ENCODE assay signal across 23 mouse cellular contexts in the genomic region with DNA sequence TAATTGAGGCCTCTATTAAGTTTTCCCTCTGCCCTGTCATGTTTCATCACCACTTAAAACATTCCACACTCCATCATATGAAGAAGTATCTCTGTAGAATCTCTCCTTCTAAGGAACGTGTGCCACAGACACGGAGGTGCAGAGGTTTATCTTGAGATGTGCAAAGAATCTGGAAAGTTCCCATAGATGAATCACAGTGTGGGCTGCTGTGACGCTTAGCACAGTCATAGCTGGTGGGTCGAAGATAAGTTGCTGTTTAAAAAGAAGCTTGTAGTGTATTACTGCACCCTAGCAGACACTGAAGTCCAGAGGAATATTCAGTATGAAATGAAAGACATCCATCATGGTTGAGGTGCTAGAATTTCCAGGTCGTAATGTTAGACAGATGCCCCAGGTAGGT.
DNase-seq lines count a peak whose midpoint lies in the region; TF ChIP-seq lines count a peak whose summit lies in the region.
"Had no signal": no experiment of that assay in that cellular context is flagged by ENCODE, and none has a peak within 500 bp of the region (broad histone marks: within the 10 kb centered on the region; RNA-seq: fewer than 3 reads in every experiment).

No protein-coding gene starts in this region.

- H3K79me2 ChIP-seq in CH12.LX (replicated peaks; ENCODE audit: control insufficient read depth, extremely low read depth, insufficient read depth, poor library complexity, severe bottlenecking), result no peaks in the 10 kb centered on the region

- H3K27ac ChIP-seq in CH12.LX (ENCODE audit: insufficient read depth, low read depth), result no peak overlapping the region
- H3K27ac ChIP-seq: embryonic facial prominence, embryonic 10.5 days; forebrain, embryonic 13.5 days; gastrocnemius, adult 2 months; heart, embryonic 13.5 days; hindbrain, embryonic 15.5 days had no signal

- no peak for TF ChIP-seq RAD21 in CH12.LX (IDR thresholded peaks at IDR 0.05; ENCODE audit: low read depth, low read length)

- H3K9me3 ChIP-seq in CH12.LX (replicated peaks; ENCODE audit: low read length), result no peaks in the 10 kb centered on the region
- H3K9me3 ChIP-seq: embryonic facial prominence, embryonic 10.5 days; forebrain, embryonic 13.5 days; heart, embryonic 13.5 days; hindbrain, embryonic 15.5 days had no signal

- TF ChIP-seq CTCF in CH12.LX (conservative IDR thresholded peaks at IDR 0.05 in 1 of 2, IDR thresholded peaks at IDR 0.05 in 1 of 2; ENCODE audit: low read depth in 2 of 2, low read length in 2 of 2), result no peak

- no peak for TF ChIP-seq EP300 in CH12.LX (IDR thresholded peaks at IDR 0.05; ENCODE audit: low read length)

- in situ Hi-C loops in CH12.LX (cut with MboI; ENCODE audit: low pct_ligation_motif_present, low pct_unique_long_range_greater_than_20kb, low sequenced_read_pairs), result no loop called here

- H3K9ac ChIP-seq in CH12.LX (ENCODE audit: insufficient read depth, low read depth), result no peak overlapping the region
- H3K9ac ChIP-seq: forebrain, embryonic 13.5 days; forebrain, postnatal 0 days; heart, embryonic 13.5 days; hindbrain, embryonic 15.5 days had no signal

- no peak overlapping the region for H3K4me3 ChIP-seq in CH12.LX (replicated peaks in 1 of 3; ENCODE audit: low read depth in 2 of 3, low read length in 2 of 3, poor library complexity in 1 of 3)
- H3K4me3 ChIP-seq: embryonic facial prominence, embryonic 10.5 days; forebrain, embryonic 13.5 days; gastrocnemius, adult 2 months; heart, embryonic 13.5 days; hindbrain, embryonic 15.5 days had no signal

- peak; percentile 28 to 30 for DNase-seq in left cerebral cortex, adult 18-20 months (ENCODE audit: low spot score in 2 of 2)
- DNase-seq in left cerebral cortex, postnatal 10 days (ENCODE audit: extremely low spot score in 1 of 2, low spot score in 2 of 2), result no peak
- DNase-seq in CH12.LX (ENCODE audit: extremely low read depth), result no peak
- peak; percentile 81 for DNase-seq in brain, adult 2 months (ENCODE audit: low read depth, low spot score)
- DNase-seq in left cerebral cortex, postnatal 14 days (ENCODE audit: low spot score in 2 of 2), result peak; percentile 6 to 14
- no peak for DNase-seq in layer of hippocampus, adult 9-11 months
- DNase-seq in embryo, embryonic 10.5 days (ENCODE audit: low spot score), result no peak
- no peak for DNase-seq in gastrocnemius, postnatal 14 days
- DNase-seq: adrenal gland, adult 8-10 months; adrenal gland, postnatal 36 days; cerebellum, adult 11 months; cerebellum, adult 9-10 months; cerebellum, postnatal 25 days; forebrain, postnatal 0 days; gastrocnemius, adult 2 months; gastrocnemius, postnatal 36 days; heart, adult 11 months; heart, postnatal 36 days had no signal

- no peak for TF ChIP-seq POLR2A in CH12.LX (IDR thresholded peaks at IDR 0.05; ENCODE audit: low read depth, low read length)

- H3K36me3 ChIP-seq in CH12.LX (replicated peaks in 1 of 2; ENCODE audit: control insufficient read depth in 1 of 2, insufficient read depth in 1 of 2, low read length in 1 of 2), result no peaks in the 10 kb centered on the region
- H3K36me3 ChIP-seq: embryonic facial prominence, embryonic 10.5 days; G1E; heart, embryonic 13.5 days; hindbrain, embryonic 15.5 days had no signal

- no peaks in the 10 kb centered on the region for H3K27me3 ChIP-seq in CH12.LX (replicated peaks)
- H3K27me3 ChIP-seq: forebrain, embryonic 13.5 days; heart, embryonic 13.5 days; hindbrain, embryonic 15.5 days had no signal

- H3K4me2 ChIP-seq in CH12.LX (ENCODE audit: insufficient read depth, low read depth, poor library complexity, severe bottlenecking), result peak overlapping the region; percentile 3; the same call in 1 of the 2 replicates
- H3K4me2 ChIP-seq: forebrain, embryonic 13.5 days; heart, embryonic 13.5 days; hindbrain, embryonic 15.5 days had no signal

- dilution Hi-C loops in CH12.LX (cut with MboI; ENCODE audit: extremely low pct_ligation_motif_present, extremely low pct_unique_long_range_greater_than_20kb, low sequenced_read_pairs), result no loop called here

- intact Hi-C loops in left cerebral cortex, postnatal 10 days (cut with DNase I), result no loop called here
- intact Hi-C loops in left cerebral cortex, postnatal 14 days (cut with DNase I), result no loop called here
- intact Hi-C loops in gastrocnemius, postnatal 14 days (cut with DNase I; ENCODE audit: low total_unique reads), result no loop called here

- H3K4me1 ChIP-seq in CH12.LX (ENCODE audit: control insufficient read depth in 1 of 2, insufficient read depth in 2 of 2), result peaks cover 3 to 19% of the 10 kb centered on the region in 2 experiments; a peak in 3 of 4 replicates
- H3K4me1 ChIP-seq: embryonic facial prominence, embryonic 10.5 days; forebrain, embryonic 13.5 days; heart, embryonic 13.5 days; hindbrain, embryonic 15.5 days had no signal

TF ChIP-seq in CH12.LX, 34 proteins besides CTCF, POLR2A, EP300 and RAD21:
- no peak for TF ChIP-seq TCF12 (IDR thresholded peaks at IDR 0.05; ENCODE audit: low read depth, low read length)
- TF ChIP-seq IRF4 (IDR thresholded peaks at IDR 0.05; ENCODE audit: low read depth, low read length), result no peak
- TF ChIP-seq PAX5 (IDR thresholded peaks at IDR 0.05; ENCODE audit: low read length), result no peak
- TF ChIP-seq SMC3 (IDR thresholded peaks at IDR 0.05; ENCODE audit: low read depth, low read length), result no peak
- TF ChIP-seq KAT2A (IDR thresholded peaks at IDR 0.05; ENCODE audit: insufficient replicate concordance, low read length), result no peak
- TF ChIP-seq MAFK (IDR thresholded peaks at IDR 0.05; ENCODE audit: insufficient replicate concordance, low read length), result no peak
- TF ChIP-seq JUND (conservative IDR thresholded peaks at IDR 0.05; ENCODE audit: low read depth, low read length), result no peak
- no peak for TF ChIP-seq POLR2AphosphoS2 (IDR thresholded peaks at IDR 0.05; ENCODE audit: low read depth, low read length)

Comparison
In these comparisons a context has a peak if more than half of its experiments do, and no peak if none do; other contexts are left out.
1. DNase-seq: peak in left cerebral cortex, adult 18-20 months (2 of 2), brain, adult 2 months (single experiment) and left cerebral cortex, postnatal 14 days (2 of 2); none in left cerebral cortex, postnatal 10 days (0 of 2), CH12.LX (single experiment), layer of hippocampus, adult 9-11 months (single experiment), embryo, embryonic 10.5 days (single experiment) and gastrocnemius, postnatal 14 days (single experiment).